Mouse (Mus musculus): Measurements from ENCODE around the gene Vps45.
"Not testable (repeated sequence)": the region's sequence is repeated elsewhere in the genome, so short reads cannot be mapped to it uniquely, and the experiment has no call there.

The Vps45 gene

DNA sequence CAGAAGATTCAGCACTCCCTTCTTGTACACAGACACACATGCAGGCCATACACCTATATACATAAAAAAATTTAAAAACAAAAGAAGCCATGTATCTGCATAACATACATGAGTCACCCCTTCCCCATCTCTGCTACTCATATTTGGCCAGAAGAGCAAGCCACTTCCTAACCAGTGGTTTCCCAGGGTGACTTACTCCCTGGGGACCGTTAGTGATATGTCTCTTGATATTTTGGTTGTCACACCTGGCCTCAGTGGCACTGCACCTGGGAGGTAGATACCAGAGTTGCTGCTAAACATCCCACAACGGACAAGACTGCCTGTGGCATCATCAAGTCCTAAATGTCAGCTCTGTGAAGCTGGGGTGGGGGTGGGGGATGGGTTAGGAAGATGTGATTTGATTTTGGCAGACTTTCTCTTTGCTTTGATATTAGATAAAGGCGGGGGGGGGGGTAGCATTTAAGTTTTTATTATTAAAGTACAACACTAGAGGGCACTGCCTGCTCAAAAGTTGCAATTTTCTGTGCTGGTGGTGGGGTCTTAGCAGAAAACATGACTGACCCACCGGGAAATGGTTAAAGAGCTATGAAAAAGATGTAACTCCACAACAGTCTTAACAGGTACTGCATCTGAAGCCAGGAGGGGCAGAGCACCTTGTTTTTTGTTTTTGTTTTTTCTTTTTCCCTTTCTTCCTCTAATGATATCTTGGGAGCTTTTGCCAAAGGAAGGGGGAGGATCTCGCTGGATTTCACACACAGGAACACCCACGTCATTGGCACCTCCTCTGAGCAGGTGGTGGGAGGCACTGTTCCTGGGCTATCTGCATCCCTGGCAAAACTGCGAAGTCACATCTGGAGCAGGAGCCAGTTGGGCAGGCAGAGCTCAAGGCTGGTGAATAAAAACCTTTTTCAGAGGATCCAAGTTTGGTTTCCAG is 92.5 kb downstream of the Vps45 start:
- peak; percentile 63 for DNase-seq

DNA sequence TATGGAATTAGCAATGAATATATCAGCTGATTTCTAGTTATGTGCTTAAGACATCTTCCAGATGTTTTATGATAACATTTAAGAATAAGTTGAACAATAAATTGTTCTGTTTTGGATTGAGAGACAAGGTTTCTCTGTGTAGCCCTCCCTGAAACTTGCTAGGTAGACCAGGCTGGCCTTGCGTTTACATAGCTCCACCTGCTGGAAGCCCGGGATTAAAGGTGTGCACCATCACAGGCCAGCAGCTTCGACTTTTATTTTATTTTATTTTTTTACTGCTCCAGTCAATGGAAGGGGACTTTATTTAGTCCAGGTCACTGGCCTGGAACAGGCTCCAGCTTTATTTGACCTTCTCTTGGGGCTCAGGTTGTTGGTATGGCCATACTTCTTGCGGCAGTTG is 94.6 kb downstream of the Vps45 start:
- DNase-seq = no peak

DNA sequence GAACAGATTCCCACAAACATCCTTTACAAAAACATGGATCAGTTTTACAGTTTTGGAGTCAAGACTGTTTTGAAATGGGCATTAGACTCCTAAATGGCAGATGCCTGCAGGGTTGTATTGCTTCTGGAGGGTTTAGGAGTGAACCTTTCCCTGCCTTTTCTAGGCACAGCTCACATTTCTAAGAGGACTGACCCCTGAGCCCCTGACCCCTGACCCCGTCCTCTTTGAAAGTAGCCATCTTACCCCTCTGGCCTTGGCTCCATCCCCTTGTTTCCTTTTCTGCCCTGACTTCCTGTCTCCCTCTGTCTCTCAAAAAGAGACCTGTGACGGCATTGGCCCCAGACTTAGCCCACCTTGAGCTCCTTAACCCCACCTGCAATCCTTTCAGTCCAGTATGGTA is 95.0 kb downstream of the Vps45 start:
- no peak for DNase-seq

GRCm38 (mm10) chr3:95962182-95962581 is 96.1 kb downstream of the Vps45 start:
- not testable (repeated sequence) for DNase-seq

DNA sequence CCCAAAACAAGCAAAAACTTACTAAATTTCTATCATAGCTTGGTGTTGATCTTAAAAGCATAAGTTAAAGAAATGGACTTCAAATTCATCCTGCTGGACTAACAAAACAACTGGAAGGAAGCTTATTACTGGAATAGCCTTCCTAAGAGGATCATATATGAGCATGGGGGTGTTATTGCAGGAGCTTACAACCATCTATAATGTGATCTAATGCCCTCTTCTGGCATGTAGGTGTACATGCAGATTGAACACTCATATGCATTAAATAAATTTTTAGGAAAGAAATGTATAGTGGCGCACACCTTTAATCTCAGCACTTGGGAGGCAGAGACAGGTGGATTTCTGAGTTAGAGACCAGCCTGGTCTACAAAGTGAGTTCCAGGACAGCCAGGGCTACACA is 98.5 kb downstream of the Vps45 start:
- DNase-seq = no peak

DNA sequence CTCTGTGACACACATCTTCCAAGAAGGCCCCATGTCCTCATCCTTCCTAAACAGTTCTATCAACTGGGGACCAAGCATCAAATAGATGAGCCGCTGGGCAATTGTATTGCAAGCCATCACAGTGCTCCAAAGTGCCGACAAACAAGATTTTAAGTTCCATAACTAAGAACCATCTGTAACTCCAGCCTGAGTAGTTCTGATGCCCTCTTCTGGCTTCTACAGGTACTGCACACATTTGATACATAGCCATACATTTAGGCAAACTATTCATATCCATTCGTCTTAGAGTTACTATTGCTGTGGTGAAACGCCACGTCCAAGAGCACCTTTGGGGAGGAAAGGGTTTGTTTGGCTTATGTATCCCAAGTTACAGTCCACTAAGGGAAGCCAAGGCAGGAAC is 99.2 kb downstream of the Vps45 start:
- DNase-seq = no peak

- peak; percentile 76 for DNase-seq
Observed at GRCm38 (mm10) chr3:95957359-95958148, 100.7 kb downstream of the Vps45 start.

DNA sequence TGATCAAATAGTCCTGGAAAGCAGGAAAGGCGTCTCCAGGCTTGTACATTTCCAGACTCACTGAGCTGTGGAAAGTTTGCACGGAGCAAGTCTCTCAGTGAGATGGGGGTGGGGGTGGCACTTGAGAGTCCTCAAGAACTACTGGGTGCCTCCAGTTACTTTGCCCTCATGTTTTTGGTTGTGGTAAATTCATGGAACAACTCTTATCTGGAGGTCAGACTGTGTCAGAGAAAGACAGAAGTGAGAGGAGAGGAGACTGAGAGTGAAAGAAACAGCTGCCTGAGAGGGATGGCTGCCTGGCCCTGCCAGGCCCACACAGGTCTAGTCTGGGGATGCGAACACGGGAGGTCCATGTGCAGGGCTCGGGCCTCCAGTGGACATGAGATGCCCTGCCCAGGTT is 102.9 kb downstream of the Vps45 start:
- DNase-seq = no peak

- not testable (repeated sequence) for DNase-seq
Observed at GRCm38 (mm10) chr3:95954648-95955173, 103.6 kb downstream of the Vps45 start.

DNA sequence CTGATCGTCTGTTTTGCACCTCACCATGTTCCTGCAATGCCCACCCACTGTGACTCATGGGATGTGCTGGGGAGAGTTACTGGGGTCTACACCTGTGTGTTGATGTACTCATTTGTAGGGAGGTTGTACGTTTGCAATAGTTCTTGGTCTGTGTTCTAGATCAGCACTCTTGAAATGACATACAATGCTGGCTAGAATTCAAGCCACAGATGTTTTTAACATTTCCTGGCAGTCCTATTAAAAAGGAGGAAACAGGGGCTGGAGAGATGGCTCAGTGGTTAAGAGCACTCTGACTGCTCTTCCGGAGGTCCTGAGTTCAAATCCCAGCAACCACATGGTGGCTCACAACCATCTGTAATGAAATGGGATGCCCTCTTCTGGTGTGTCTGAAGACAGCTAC is 104.7 kb downstream of the Vps45 start:
- no peak for DNase-seq

DNA sequence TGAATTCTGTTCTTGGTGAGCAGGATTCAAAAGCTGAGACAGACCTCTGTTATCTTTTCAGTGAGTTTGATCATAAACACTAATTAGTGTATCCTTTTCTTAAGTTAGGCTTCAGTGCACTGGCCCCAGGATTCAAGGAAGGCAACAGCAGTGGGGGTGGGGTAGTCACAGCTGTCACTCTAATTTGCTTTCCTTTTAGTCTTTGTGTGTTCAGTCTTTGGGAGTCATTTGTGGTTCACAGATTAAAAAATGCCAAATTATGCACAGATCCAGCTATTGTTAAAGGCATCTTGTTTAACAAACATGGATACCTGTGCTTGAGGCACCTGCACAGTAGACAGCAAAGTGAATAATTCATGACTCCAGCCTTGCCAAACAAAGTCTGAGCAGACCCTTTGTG is 105.2 kb downstream of the Vps45 start:
- no peak for DNase-seq

GRCm38 (mm10) chr3:95951566-95951965 is 106.7 kb downstream of the Vps45 start:
- not testable (repeated sequence) for DNase-seq

DNA sequence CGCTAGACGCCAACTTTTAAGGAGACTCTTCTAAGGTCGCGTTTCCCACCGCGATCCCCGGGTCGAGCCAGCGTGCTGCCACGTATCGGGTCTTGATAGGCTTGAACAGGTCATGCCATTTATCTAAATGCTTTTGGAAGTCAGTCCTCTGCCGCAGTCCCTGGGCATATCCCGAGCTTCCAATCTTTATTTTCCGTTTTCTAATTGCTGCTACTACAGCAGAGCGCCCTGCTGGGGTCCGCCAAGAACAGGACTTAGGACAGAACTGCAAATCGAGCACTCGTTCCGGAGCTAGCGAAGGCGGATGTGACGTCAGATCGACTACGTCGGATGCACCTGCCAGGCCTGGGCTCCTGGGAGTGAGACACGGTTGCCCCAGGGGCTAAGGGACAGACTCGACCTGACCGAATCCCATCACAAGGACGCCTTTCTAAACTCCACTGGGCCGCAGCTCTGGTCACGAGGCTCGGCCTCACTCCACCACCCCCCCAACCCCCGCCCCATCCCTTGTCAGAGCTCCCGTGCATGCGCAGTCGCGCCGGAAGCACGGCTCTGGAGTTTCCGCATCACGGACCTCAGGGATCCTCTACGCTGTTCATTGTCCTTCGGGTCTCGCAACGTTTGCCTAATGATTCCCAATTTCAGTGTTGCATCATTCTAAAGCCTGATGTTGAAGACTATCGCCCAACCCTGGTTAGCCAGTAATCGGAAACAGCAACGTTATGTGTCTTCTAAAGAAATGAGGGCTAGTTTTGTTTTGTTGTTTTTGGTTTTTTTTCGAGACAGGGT is 107.3 kb downstream of the Vps45 start:
- DNase-seq = peak; percentile 93
